Mouse (Mus musculus): ENCODE data around the gene Gm49358.

GRCm38 (mm10) chr10:86771701-86772100 is 7.9 kb downstream of the Gm49358 start:
- TF ChIP-seq POLR2A (IDR thresholded peaks at IDR 0.05; ENCODE audit: borderline replicate concordance, extremely low read depth, low read depth, low read length) (no peak), CTCF (IDR thresholded peaks at IDR 0.05; ENCODE audit: insufficient read depth, low read length) (no peak)
